Mouse (Mus musculus) CH12.LX (cell line): ENCODE measurements around the gene Clcf1. TPM values are rescaled to one million over a fixed set of nuclear protein-coding genes. Genes with fewer than 3 reads are reported as not detected.

Source experiments
- DNase-seq: peaks from one replicate; pipeline ENCODE4 v3.0.0-alpha.2; 2013; ENCODE audit errors: extremely low read depth
- H3K27ac ChIP-seq: 2 replicates; pipeline ENCODE4 v1.5.1; 2012; ENCODE audit warnings: low read depth, mild to moderate bottlenecking, control low read depth, moderate library complexity; ENCODE audit not compliant: insufficient read depth
- H3K27me3 ChIP-seq: replicated peaks from 2 replicates; pipeline ENCODE3; 2012; ENCODE audit warnings: inconsistent platforms
- H3K36me3 ChIP-seq, 2 experiments: replicated peaks in 1 of 2; 2 replicates each; pipeline versions ENCODE3 to v1.6.1; 2012; ENCODE audit warnings: inconsistent platforms in 1 of 2, low read length in 1 of 2, mild to moderate bottlenecking in 1 of 2, mixed read lengths in 1 of 2, moderate library complexity in 1 of 2; ENCODE audit not compliant: control insufficient read depth in 1 of 2, insufficient read depth in 1 of 2
- H3K4me1 ChIP-seq, 2 experiments: 2 replicates each; pipeline ENCODE4 v1.6.1; 2012; ENCODE audit warnings: inconsistent platforms in 1 of 2, moderate library complexity in 1 of 2; ENCODE audit not compliant: insufficient read depth in 2 of 2, control insufficient read depth in 1 of 2
- H3K4me2 ChIP-seq: 2 replicates; pipeline ENCODE4 v1.6.1; 2012; ENCODE audit warnings: low read depth, mild to moderate bottlenecking, control low read depth; ENCODE audit not compliant: poor library complexity, insufficient read depth, severe bottlenecking
- H3K4me3 ChIP-seq, 3 experiments: fragments of 150-350 bp in 1 of 3; sonication (generic) in 1 of 3; replicated peaks in 1 of 3; 2 replicates each; pipeline versions ENCODE3 to v1.5.1; 2011 to 2012; ENCODE audit warnings: low read depth in 2 of 3, low read length in 2 of 3, mild to moderate bottlenecking in 2 of 3, moderate library complexity in 2 of 3, control low read depth in 1 of 3, improper control_type of control experiment in 1 of 3, inconsistent platforms in 1 of 3, mixed read lengths in 1 of 3; ENCODE audit not compliant: poor library complexity in 1 of 3
- H3K79me2 ChIP-seq: replicated peaks from 2 replicates; pipeline ENCODE4 v1.6.1; 2012; ENCODE audit warnings: mild to moderate bottlenecking, moderate library complexity; ENCODE audit not compliant: control insufficient read depth, poor library complexity, insufficient read depth, severe bottlenecking; ENCODE audit errors: extremely low read depth
- H3K9ac ChIP-seq: 2 replicates; pipeline ENCODE4 v1.6.1; 2012; ENCODE audit warnings: low read depth, mild to moderate bottlenecking, control low read depth, moderate library complexity; ENCODE audit not compliant: insufficient read depth
- H3K9me3 ChIP-seq: replicated peaks from 2 replicates; pipeline ENCODE3; 2012; ENCODE audit warnings: low read length, inconsistent platforms, mixed read lengths
- CTCF ChIP-seq, 2 experiments: IDR thresholded peaks in 1 of 2; conservative IDR thresholded peaks in 1 of 2; 2 replicates each; pipeline ENCODE4 v1.5.1; 2011 to 2012; ENCODE audit warnings: low read depth in 2 of 2, low read length in 2 of 2, improper control_type of control experiment in 1 of 2, inconsistent platforms in 1 of 2, mild to moderate bottlenecking in 1 of 2, moderate library complexity in 1 of 2
- ELF1 ChIP-seq: IDR thresholded peaks from 2 replicates; pipeline ENCODE4 v1.6.1; 2014; ENCODE audit warnings: low read depth, mild to moderate bottlenecking, inconsistent platforms, low read length, improper control_type of control experiment
- EP300 ChIP-seq: IDR thresholded peaks from 2 replicates; pipeline ENCODE4 v1.6.1; 2011; ENCODE audit warnings: low read length, improper control_type of control experiment
- ETS1 ChIP-seq: conservative IDR thresholded peaks from 2 replicates; pipeline ENCODE4 v1.6.1; 2012; ENCODE audit warnings: low read depth, mild to moderate bottlenecking, inconsistent platforms, low read length, improper control_type of control experiment, moderate library complexity
- GABPA ChIP-seq: IDR thresholded peaks from 2 replicates; pipeline ENCODE4 v1.6.1; 2012; ENCODE audit warnings: low read depth, low read length, improper control_type of control experiment, inconsistent platforms; ENCODE audit not compliant: insufficient replicate concordance
- IRF4 ChIP-seq: IDR thresholded peaks from 2 replicates; pipeline ENCODE4 v1.6.1; 2014; ENCODE audit warnings: low read depth, mild to moderate bottlenecking, inconsistent platforms, low read length, improper control_type of control experiment
- JUN ChIP-seq: IDR thresholded peaks from 2 replicates; pipeline ENCODE4 v1.6.1; 2011; ENCODE audit warnings: low read depth, mild to moderate bottlenecking, low read length, improper control_type of control experiment, moderate library complexity; ENCODE audit not compliant: insufficient read depth
- JUND ChIP-seq: conservative IDR thresholded peaks from 2 replicates; pipeline ENCODE4 v1.6.1; 2011; ENCODE audit warnings: low read depth, low read length, improper control_type of control experiment
- KAT2A ChIP-seq: IDR thresholded peaks from 2 replicates; pipeline ENCODE4 v1.6.1; 2012; ENCODE audit warnings: low read length, improper control_type of control experiment, inconsistent platforms; ENCODE audit not compliant: insufficient replicate concordance
- MAX ChIP-seq: IDR thresholded peaks from 2 replicates; pipeline ENCODE4 v1.6.1; 2011; ENCODE audit warnings: low read length, improper control_type of control experiment
- MAZ ChIP-seq: IDR thresholded peaks from 2 replicates; pipeline ENCODE4 v1.6.1; 2012; ENCODE audit warnings: low read depth, mild to moderate bottlenecking, inconsistent platforms, low read length, improper control_type of control experiment, moderate library complexity
- MEF2A ChIP-seq: IDR thresholded peaks from 2 replicates; pipeline ENCODE4 v1.6.1; 2014; ENCODE audit warnings: low read depth, mild to moderate bottlenecking, inconsistent platforms, low read length, improper control_type of control experiment, borderline replicate concordance
- MXI1 ChIP-seq: IDR thresholded peaks from 2 replicates; pipeline ENCODE4 v1.6.1; 2011; ENCODE audit warnings: mild to moderate bottlenecking, low read depth, low read length, improper control_type of control experiment
- MYC ChIP-seq: IDR thresholded peaks from 2 replicates; pipeline ENCODE4 v1.6.1; 2011; ENCODE audit warnings: low read depth, mild to moderate bottlenecking, improper control_type of control experiment, low read length
- NELFE ChIP-seq: IDR thresholded peaks from 2 replicates; pipeline ENCODE4 v1.6.1; 2011; ENCODE audit warnings: low read depth, low read length, improper control_type of control experiment
- NRF1 ChIP-seq: IDR thresholded peaks from 2 replicates; pipeline ENCODE4 v1.6.1; 2014; ENCODE audit warnings: low read depth, mild to moderate bottlenecking, inconsistent platforms, low read length, improper control_type of control experiment, moderate library complexity
- POLR2A ChIP-seq: IDR thresholded peaks from 2 replicates; pipeline ENCODE4 v1.6.1; 2011; ENCODE audit warnings: low read depth, mild to moderate bottlenecking, improper control_type of control experiment, low read length
- RAD21 ChIP-seq: IDR thresholded peaks from 2 replicates; pipeline ENCODE4 v1.6.1; 2011; ENCODE audit warnings: low read depth, mild to moderate bottlenecking, low read length, improper control_type of control experiment, moderate library complexity
- RCOR1 ChIP-seq: conservative IDR thresholded peaks from 2 replicates; pipeline ENCODE4 v1.6.1; 2012; ENCODE audit warnings: low read depth, mild to moderate bottlenecking, inconsistent platforms, low read length, improper control_type of control experiment
- SIN3A ChIP-seq: IDR thresholded peaks from 2 replicates; pipeline ENCODE4 v1.6.1; 2012; ENCODE audit warnings: low read length, improper control_type of control experiment, inconsistent platforms
- SMC3 ChIP-seq: IDR thresholded peaks from 2 replicates; pipeline ENCODE4 v1.6.1; 2011; ENCODE audit warnings: low read depth, low read length, improper control_type of control experiment
- TBP ChIP-seq: conservative IDR thresholded peaks from 2 replicates; pipeline ENCODE4 v1.6.1; 2011; ENCODE audit warnings: low read depth, low read length, improper control_type of control experiment
- TCF12 ChIP-seq: IDR thresholded peaks from 2 replicates; pipeline ENCODE4 v1.6.1; 2014; ENCODE audit warnings: low read depth, mild to moderate bottlenecking, inconsistent platforms, low read length, improper control_type of control experiment
- UBTF ChIP-seq: IDR thresholded peaks from 2 replicates; pipeline ENCODE4 v1.6.1; 2012; ENCODE audit warnings: low read depth, mild to moderate bottlenecking, inconsistent platforms, low read length, improper control_type of control experiment, moderate library complexity
- USF2 ChIP-seq: conservative IDR thresholded peaks from 2 replicates; pipeline ENCODE4 v1.6.1; 2011; ENCODE audit warnings: low read depth, low read length, improper control_type of control experiment
- ZC3H11A ChIP-seq: IDR thresholded peaks from 2 replicates; pipeline ENCODE4 v1.6.1; 2012; ENCODE audit warnings: low read depth, mild to moderate bottlenecking, inconsistent platforms, low read length, improper control_type of control experiment
- ZKSCAN1 ChIP-seq: IDR thresholded peaks from 2 replicates; pipeline ENCODE4 v1.6.1; 2012; ENCODE audit warnings: low read depth, inconsistent platforms, low read length, improper control_type of control experiment, borderline replicate concordance
- dilution Hi-C: fragments of 300-500 bp; cut with MboI; formaldehyde crosslinking; loops from 2 replicates; pipeline ENCODE4 v1.14.3; 2020; ENCODE audit warnings: low sequenced_read_pairs; ENCODE audit not compliant: extremely low pct_unique_long_range_greater_than_20kb, extremely low pct_ligation_motif_present
- in situ Hi-C: fragments of 300-500 bp; cut with MboI; formaldehyde crosslinking; loops from 3 replicates; pipeline ENCODE4 v1.14.3; 2019; ENCODE audit warnings: low sequenced_read_pairs, low pct_ligation_motif_present, low pct_unique_long_range_greater_than_20kb, mixed read lengths
- polyA plus RNA-seq: library from polyadenylated mRNA; unstranded; fragments of >175 nt; gene quantifications from 2 replicates; pipeline ENCODE4 v1.2.1, GENCODE M21; 2012; ENCODE audit warnings: low read depth; ENCODE audit not compliant: insufficient read length
- total RNA-seq, 2 experiments: library from RNA; depleted of rRNA; stranded (reverse); fragments of 300-350 nt in 1 of 2; fragments of >200 nt in 1 of 2; gene quantifications; 2 replicates each; pipeline ENCODE4 v1.2.3; 2012 to 2014

Clcf1 gene
- total and polyA plus RNA-seq, 3 experiments: 0.09 to 1.0 (median 0.28) TPM

DNA sequence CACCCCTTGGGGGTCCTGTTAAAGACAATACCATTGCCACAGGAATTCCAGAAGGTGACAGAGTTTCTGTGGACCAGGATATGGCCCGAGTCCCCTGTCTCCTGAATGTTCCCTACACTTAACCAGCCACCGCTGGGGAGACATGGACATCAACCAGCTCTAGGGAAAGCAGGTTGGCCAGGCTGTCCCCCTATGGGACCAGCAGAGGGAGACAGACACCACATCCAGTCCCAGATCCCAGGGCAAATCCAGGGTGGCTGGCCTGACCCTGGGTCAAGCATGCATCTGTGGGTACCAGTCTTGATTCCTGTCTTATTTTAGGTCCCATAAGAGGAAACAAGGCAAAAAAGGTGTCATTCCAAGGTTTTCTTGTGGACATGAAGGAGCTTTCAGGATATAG lies 7.1 kb upstream of the Clcf1 start:
- in situ Hi-C loops: no loop called here
- Histone ChIP-seq H3K4me3 (no peak overlapping the region), H3K9me3 (no peaks in the 10 kb centered on the region), H3K27ac (no peak overlapping the region), H3K9ac (no peak overlapping the region), H3K27me3 (peaks cover 18% of the 10 kb centered on the region), H3K36me3 (no peaks in the 10 kb centered on the region), H3K79me2 (no peaks in the 10 kb centered on the region), H3K4me2 (no peak overlapping the region), H3K4me1 (peaks cover 16 to 38% of the 10 kb centered on the region in 2 experiments)
- dilution Hi-C loops: no loop called here
- TF ChIP-seq ZC3H11A: peak; percentile 86
- TF ChIP-seq SIN3A: no peak
- peak; percentile 47; the same call in 1 of the 2 replicates for TF ChIP-seq MAZ
- peak; percentile 97 for TF ChIP-seq SMC3
- no peak for TF ChIP-seq POLR2A
- no peak for TF ChIP-seq KAT2A
- no peak for TF ChIP-seq ZKSCAN1
- TF ChIP-seq NRF1: peak; percentile 26; the same call in 1 of the 2 replicates
- peak; percentile 56; the same call in 1 of the 2 replicates for TF ChIP-seq IRF4
- TF ChIP-seq USF2: no peak
- TF ChIP-seq MYC: 0 out of 2 replicates have a peak, but pooled peaks have one; percentile 44
- TF ChIP-seq NELFE: peak; percentile 51; the same call in 1 of the 2 replicates
- no peak for TF ChIP-seq JUND
- no peak for TF ChIP-seq UBTF
- no peak for TF ChIP-seq ETS1
- TF ChIP-seq TCF12: peak; percentile 35; the same call in 1 of the 2 replicates
- peak; percentile 46; the same call in 1 of the 2 replicates for TF ChIP-seq MEF2A
- TF ChIP-seq CTCF (conservative IDR thresholded peaks at IDR 0.05 in 1 of 2, IDR thresholded peaks at IDR 0.05 in 1 of 2; ENCODE audit: low read depth in 2 of 2, low read length in 2 of 2): peak; percentile 76 to 97
- TF ChIP-seq MXI1: 0 out of 2 replicates have a peak, but pooled peaks have one; percentile 37
- TF ChIP-seq TBP: no peak
- peak; percentile 67 for DNase-seq

DNA sequence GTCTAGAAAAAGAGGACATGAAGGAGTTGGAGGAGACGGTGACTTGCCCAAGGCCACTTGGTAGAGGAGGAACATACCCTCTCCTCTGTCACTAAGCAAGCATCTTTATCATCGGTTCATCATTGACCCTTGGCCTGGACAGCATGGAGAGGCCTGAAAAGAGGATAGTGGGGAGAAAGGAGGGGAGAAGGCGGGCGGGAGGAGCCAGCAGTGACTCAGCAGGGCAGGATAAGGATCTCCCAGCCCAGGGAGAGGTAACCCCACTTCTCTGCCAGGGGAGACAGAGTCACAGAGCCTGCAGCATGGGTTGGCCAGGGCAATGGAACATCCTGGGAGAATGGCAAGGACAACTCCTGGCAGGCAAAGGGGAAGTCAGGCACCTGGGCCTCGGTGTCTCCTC lies 5.5 kb upstream of the Clcf1 start:
- Histone ChIP-seq H3K9me3 (no peaks in the 10 kb centered on the region), H3K4me1 (peaks cover 15 to 25% of the 10 kb centered on the region in 2 experiments), H3K9ac (no peak overlapping the region), H3K4me3 (no peak overlapping the region), H3K27ac (no peak overlapping the region), H3K79me2 (no peaks in the 10 kb centered on the region), H3K27me3 (peaks cover 30% of the 10 kb centered on the region), H3K36me3 (no peaks in the 10 kb centered on the region), H3K4me2 (no peak overlapping the region)
- in situ Hi-C loops: no loop called here
- DNase-seq: no peak
- dilution Hi-C loops: no loop called here
- TF ChIP-seq JUN: no peak
- TF ChIP-seq POLR2A: no peak
- no peak for TF ChIP-seq IRF4
- no peak for TF ChIP-seq USF2
- TF ChIP-seq MYC: no peak
- no peak for TF ChIP-seq RAD21
- no peak for TF ChIP-seq NELFE
- TF ChIP-seq SMC3: no peak
- TF ChIP-seq ETS1: no peak
- no peak for TF ChIP-seq EP300
- no peak for TF ChIP-seq MAX
- TF ChIP-seq ELF1: no peak
- no peak for TF ChIP-seq RCOR1
- TF ChIP-seq TCF12: no peak
- TF ChIP-seq JUND: no peak
- TF ChIP-seq TBP: no peak
- no peak for TF ChIP-seq GABPA
